Mouse (Mus musculus) embryonic fibroblast, embryonic 13.5 days (primary cell): ENCODE measurements around the gene Trmt5.

Experiments used
- CTCF ChIP-seq: IDR thresholded peaks from 2 replicates; pipeline ENCODE4 v1.5.1; 2011; ENCODE audit warnings: mild to moderate bottlenecking, control low read depth, low read length, moderate library complexity, borderline replicate concordance; ENCODE audit not compliant: insufficient read depth
- POLR2A ChIP-seq: IDR thresholded peaks from 2 replicates; pipeline ENCODE4 v1.6.1; 2011; ENCODE audit warnings: low read depth, mild to moderate bottlenecking, control low read depth, low read length, moderate library complexity

- no peak for TF ChIP-seq CTCF
- no peak for TF ChIP-seq POLR2A
Measured at GRCm38 (mm10) chr12:73287609-73288008, 1.1 kb upstream of the Trmt5 start.
